Mouse (Mus musculus) lung, adult 2 months (tissue): ENCODE measurements around the gene Lsr.

Experiments used
- CTCF ChIP-seq: fragments of 200-500 bp; IDR thresholded peaks from 2 replicates; pipeline ENCODE4 v1.5.1; 2011; ENCODE audit warnings: mild to moderate bottlenecking, low read length, control low read depth; ENCODE audit not compliant: insufficient read depth
- POLR2A ChIP-seq: fragments of 200-500 bp; IDR thresholded peaks from 2 replicates; pipeline ENCODE4 v1.6.1; 2011; ENCODE audit warnings: low read depth, mild to moderate bottlenecking, control low read depth, low read length, borderline replicate concordance; ENCODE audit errors: extremely low read depth

GRCm38 (mm10) chr7:30992148-30992547 is 18.9 kb upstream of the Lsr start:
- TF ChIP-seq POLR2A (no peak), CTCF (no peak)
